Mouse (Mus musculus) forebrain, embryonic 14.5 days (tissue): Measurements from ENCODE around the gene Hs3st1. TPM values are rescaled to one million over a fixed set of nuclear protein-coding genes. Genes with fewer than 3 reads are reported as not detected.

Experiments used
- ATAC-seq: fragments of 200-750 bp; cut with Nextera tagmentation; 2 replicates; pipeline ENCODE4 v1.8.0; 2017; ENCODE audit warnings: mild to moderate bottlenecking, moderate library complexity
- DNase-seq: peaks from one replicate; pipeline ENCODE4 v3.0.0-alpha.2; 2015; ENCODE audit warnings: low spot score
- H3K27ac ChIP-seq: fragments of 300-500 bp; sonication (generic); 2 replicates; pipeline ENCODE4 v1.5.1; 2014; ENCODE audit warnings: low read depth, mild to moderate bottlenecking, control low read depth, low read length, moderate library complexity
- H3K27me3 ChIP-seq: fragments of 300-500 bp; sonication (generic); replicated peaks from 2 replicates; pipeline ENCODE4 v1.6.1; 2014; ENCODE audit warnings: low read length, control low read depth, mixed read lengths; ENCODE audit not compliant: control insufficient read depth, insufficient read depth
- H3K36me3 ChIP-seq: fragments of 300-500 bp; sonication (generic); 2 replicates; pipeline ENCODE4 v1.6.1; 2014; ENCODE audit warnings: low read length, control low read depth; ENCODE audit not compliant: control insufficient read depth, insufficient read depth
- H3K4me1 ChIP-seq: fragments of 300-500 bp; sonication (generic); 2 replicates; pipeline ENCODE4 v1.6.1; 2014; ENCODE audit warnings: antibody characterized with exemption, low read length, control low read depth; ENCODE audit not compliant: control insufficient read depth, insufficient read depth
- H3K4me2 ChIP-seq: fragments of 300-500 bp; sonication (generic); 2 replicates; pipeline ENCODE4 v1.6.1; 2014; ENCODE audit warnings: mild to moderate bottlenecking, control low read depth, low read length
- H3K4me3 ChIP-seq: fragments of 300-500 bp; sonication (generic); 2 replicates; pipeline ENCODE4 v1.5.1; 2014; ENCODE audit warnings: low read depth, low read length, control low read depth
- H3K9ac ChIP-seq: fragments of 300-500 bp; sonication (generic); 2 replicates; pipeline ENCODE4 v1.6.1; 2014; ENCODE audit warnings: mild to moderate bottlenecking, low read length, control low read depth, moderate library complexity
- H3K9me3 ChIP-seq: fragments of 300-500 bp; sonication (generic); replicated peaks from 2 replicates; pipeline ENCODE4 v1.6.1; 2016; ENCODE audit warnings: low read length, control low read depth, mixed read lengths; ENCODE audit not compliant: control insufficient read depth
- whole genome bisulfite sequencing: fragments of 180-500 bp; shearing (Covaris S2); extraction: QIAGEN DNeasy Blood & Tissue Kit; methylation state at CpG from one replicate; pipeline ENCODE4 v1.1.7; 2014; 5-methylcytosine and 5-hydroxymethylcytosine counted together
- polyA plus RNA-seq: library from polyadenylated mRNA; unstranded; fragments of >200 nt; fragmentation: Nextera tagmentation; extraction: Ambion mirVana; gene quantifications from 2 replicates; pipeline ENCODE4 v1.2.1, GENCODE M21; 2014

The Hs3st1 gene
- polyA plus RNA-seq, 1 experiment from 2014 or later: 51.3 TPM

- 82% methylated on average over 6 of the region's 6 CpGs for WGBS
- H3K27me3 ChIP-seq: no peaks in the 10 kb centered on the region
- H3K4me2 ChIP-seq: no peak overlapping the region
- H3K36me3 ChIP-seq: 0 out of 2 replicates have a peak, but pooled peaks cover 3% of the 10 kb centered on the region
- 0 out of 2 replicates have a peak, but pooled peaks cover 2% of the 10 kb centered on the region for H3K4me1 ChIP-seq
- ATAC-seq: no peak
- no peak overlapping the region for H3K27ac ChIP-seq
- no peak overlapping the region for H3K4me3 ChIP-seq
- no peak for DNase-seq
- no peak overlapping the region for H3K9ac ChIP-seq
- H3K9me3 ChIP-seq: no peaks in the 10 kb centered on the region
Observed at GRCm38 (mm10) chr5:39637874-39638273, 117.4 kb downstream of the Hs3st1 start.

GRCm38 (mm10) chr5:39636090-39636489, 119.2 kb downstream of the Hs3st1 start:
- H3K27ac ChIP-seq: no peak overlapping the region
- no peaks in the 10 kb centered on the region for H3K9me3 ChIP-seq
- 90% methylated on average over 3 of the region's 3 CpGs for WGBS
- no peak overlapping the region for H3K4me3 ChIP-seq
- ATAC-seq (no peak), DNase-seq (no peak)
- no peaks in the 10 kb centered on the region for H3K4me1 ChIP-seq
- no peak overlapping the region for H3K4me2 ChIP-seq
- H3K9ac ChIP-seq: no peak overlapping the region
- H3K36me3 ChIP-seq: 0 out of 2 replicates have a peak, but pooled peaks cover 3% of the 10 kb centered on the region
- no peaks in the 10 kb centered on the region for H3K27me3 ChIP-seq

GRCm38 (mm10) chr5:39634300-39635047, 120.8 kb downstream of the Hs3st1 start:
- Histone ChIP-seq H3K27ac (no peak overlapping the region), H3K9ac (no peak overlapping the region), H3K9me3 (no peaks in the 10 kb centered on the region), H3K4me2 (no peak overlapping the region), H3K36me3 (0 out of 2 replicates have a peak, but pooled peaks cover 3% of the 10 kb centered on the region), H3K4me3 (no peak overlapping the region), H3K4me1 (no peaks in the 10 kb centered on the region), H3K27me3 (no peaks in the 10 kb centered on the region)
- WGBS: 88% methylated on average over 8 of the region's 8 CpGs
- DNase-seq: no peak
- ATAC-seq: no peak

- H3K4me1 ChIP-seq: no peaks in the 10 kb centered on the region
- H3K4me3 ChIP-seq: no peak overlapping the region
- ATAC-seq (no peak), DNase-seq (no peak)
- no peak overlapping the region for H3K27ac ChIP-seq
- 0 out of 2 replicates have a peak, but pooled peaks cover 3% of the 10 kb centered on the region for H3K36me3 ChIP-seq
- no peak overlapping the region for H3K9ac ChIP-seq
- H3K9me3 ChIP-seq: no peaks in the 10 kb centered on the region
- H3K4me2 ChIP-seq: no peak overlapping the region
- WGBS: 84% methylated on average over 1 of the region's 1 CpGs
- H3K27me3 ChIP-seq: no peaks in the 10 kb centered on the region
Observed at GRCm38 (mm10) chr5:39633206-39633605, 122.1 kb downstream of the Hs3st1 start.

- no peak overlapping the region for H3K4me3 ChIP-seq
- no peaks in the 10 kb centered on the region for H3K4me1 ChIP-seq
- no peaks in the 10 kb centered on the region for H3K9me3 ChIP-seq
- ATAC-seq: no peak
- H3K36me3 ChIP-seq: 0 out of 2 replicates have a peak, but pooled peaks cover 3% of the 10 kb centered on the region
- WGBS: 98% methylated on average over 5 of the region's 5 CpGs
- no peak overlapping the region for H3K4me2 ChIP-seq
- no peak overlapping the region for H3K27ac ChIP-seq
- no peak for DNase-seq
- H3K27me3 ChIP-seq: no peaks in the 10 kb centered on the region
- no peak overlapping the region for H3K9ac ChIP-seq
Observed at GRCm38 (mm10) chr5:39630841-39631240, 124.4 kb downstream of the Hs3st1 start.

GRCm38 (mm10) chr5:39625037-39625473, 130.2 kb downstream of the Hs3st1 start:
- peak; percentile 54; the same call in 1 of the 2 replicates for ATAC-seq
- H3K9ac ChIP-seq: peak overlapping the region; percentile 38; the same call in 1 of the 2 replicates
- H3K36me3 ChIP-seq: no peaks in the 10 kb centered on the region
- H3K9me3 ChIP-seq: no peaks in the 10 kb centered on the region
- 49% methylated on average over 8 of the region's 8 CpGs for WGBS
- no peak overlapping the region for H3K4me3 ChIP-seq
- H3K27ac ChIP-seq: no peak overlapping the region
- peaks cover 4% of the 10 kb centered on the region; the same call in 1 of the 2 replicates for H3K4me1 ChIP-seq
- H3K27me3 ChIP-seq: no peaks in the 10 kb centered on the region
- DNase-seq: peak; percentile 34
- peak overlapping the region; percentile 7; the same call in 1 of the 2 replicates for H3K4me2 ChIP-seq

GRCm38 (mm10) chr5:39624218-39624590, 131.1 kb downstream of the Hs3st1 start:
- 86% methylated on average over 4 of the region's 4 CpGs for WGBS
- no peak for ATAC-seq
- H3K9me3 ChIP-seq: no peaks in the 10 kb centered on the region

GRCm38 (mm10) chr5:39623304-39624217, 131.7 kb downstream of the Hs3st1 start:
- H3K4me1 ChIP-seq: peaks cover 4% of the 10 kb centered on the region; the same call in 1 of the 2 replicates
- DNase-seq (no peak), ATAC-seq (no peak)
- H3K9me3 ChIP-seq: no peaks in the 10 kb centered on the region
- no peaks in the 10 kb centered on the region for H3K27me3 ChIP-seq
- H3K4me2 ChIP-seq: no peak overlapping the region
- H3K27ac ChIP-seq: no peak overlapping the region
- no peak overlapping the region for H3K4me3 ChIP-seq
- no peaks in the 10 kb centered on the region for H3K36me3 ChIP-seq
- 76% methylated on average over 13 of the region's 13 CpGs for WGBS
- H3K9ac ChIP-seq: no peak overlapping the region

More at GRCm38 (mm10) chr5:39624218-39624590, 131.1 kb downstream of the Hs3st1 start:
- no peak overlapping the region for H3K27ac ChIP-seq
- DNase-seq: no peak
- no peak overlapping the region for H3K4me2 ChIP-seq
- H3K9ac ChIP-seq: no peak overlapping the region
- H3K36me3 ChIP-seq: no peaks in the 10 kb centered on the region
- peaks cover 4% of the 10 kb centered on the region; the same call in 1 of the 2 replicates for H3K4me1 ChIP-seq
- no peaks in the 10 kb centered on the region for H3K27me3 ChIP-seq
- H3K4me3 ChIP-seq: no peak overlapping the region
